Mouse (Mus musculus) activated CD4-positive, CD25-positive, alpha-beta regulatory T cell (primary cell): Measurements from ENCODE around the gene Armc6. TPM values are rescaled to one million over a fixed set of nuclear protein-coding genes. Genes with fewer than 3 reads are reported as not detected.

Experiments used
- polyA plus RNA-seq, 2 experiments: library from polyadenylated mRNA; unstranded; fragments of 100-300 nt; shearing (Covaris generic); gene quantifications; one replicate each; pipeline ENCODE4 v1.2.1; 2017

Armc6 gene
- polyA plus RNA-seq, result 10 to 100 TPM; 10.4 to 12.5 TPM

DNA sequence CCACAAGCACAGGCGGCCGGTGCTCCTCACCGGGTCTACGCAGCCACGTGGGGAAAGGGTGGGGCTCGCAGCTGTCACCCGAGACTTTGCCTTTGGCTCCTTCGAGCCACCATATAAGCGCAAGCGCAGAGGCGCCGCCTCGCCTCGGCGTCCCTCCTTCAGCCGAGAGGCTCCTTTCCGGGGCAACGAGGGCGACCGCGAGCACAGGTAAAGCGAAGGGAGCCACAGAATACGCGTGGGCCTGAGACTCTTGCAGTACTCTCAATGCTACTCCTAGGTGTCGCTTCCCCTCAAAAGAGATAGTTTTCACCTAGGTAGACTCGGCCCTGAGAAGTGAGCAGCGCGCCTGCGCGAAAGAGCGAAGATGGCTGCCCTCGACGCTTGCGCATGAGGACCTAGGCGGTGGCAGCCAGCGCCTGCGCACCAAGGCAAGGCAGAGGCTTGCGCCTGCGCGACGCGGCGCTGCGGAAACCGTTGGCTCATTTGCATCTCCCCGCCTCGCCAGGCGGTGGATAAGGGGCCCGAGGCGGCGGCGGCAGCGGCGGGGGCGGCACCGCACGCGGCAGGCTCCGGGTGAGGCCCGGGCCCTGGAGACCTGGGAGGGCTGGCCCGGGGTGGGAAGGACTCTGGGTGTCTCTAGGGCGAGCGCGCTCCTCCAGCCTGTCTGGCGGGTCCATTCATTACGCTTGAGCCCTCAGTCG, at the start of gene Armc6, which contains the start of gene Sugp2:
Gene Armc6 (minus strand): TSS at position 387 of the 701 bp plus-strand sequence.
Gene Sugp2 (plus strand): TSS at position 147 of the 701 bp plus-strand sequence.

DNA sequence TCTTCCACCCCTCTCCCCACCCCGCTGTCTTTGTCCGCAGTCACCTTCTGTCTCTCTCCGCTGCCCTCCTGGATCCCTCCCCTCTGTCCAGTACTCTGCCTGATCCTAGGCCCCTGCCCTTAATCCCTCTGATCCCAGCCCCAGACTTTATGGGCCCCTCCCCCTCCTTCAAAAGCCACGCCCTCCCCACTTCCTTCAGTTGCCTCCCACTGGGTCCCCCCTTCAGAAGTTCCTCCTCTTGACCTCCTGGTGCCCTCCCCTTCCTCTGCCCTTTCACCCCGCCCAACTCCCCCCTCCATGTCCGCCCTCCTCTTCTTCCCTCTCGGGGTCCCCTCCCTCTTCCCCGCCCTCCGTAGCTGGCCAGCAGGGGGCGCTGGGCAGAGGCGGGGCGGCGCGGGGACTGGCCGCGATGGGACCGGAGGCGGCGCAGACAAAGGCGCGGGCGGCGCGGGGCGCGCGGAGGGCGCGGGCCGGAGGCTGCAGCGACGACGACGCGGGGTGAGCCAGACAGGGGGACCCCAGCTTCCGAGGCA, 48.4 kb upstream of the Armc6 start, which contains the start of gene Homer3:
Gene Homer3 (plus strand): TSS at position 225 of the 533 bp plus-strand sequence.

DNA sequence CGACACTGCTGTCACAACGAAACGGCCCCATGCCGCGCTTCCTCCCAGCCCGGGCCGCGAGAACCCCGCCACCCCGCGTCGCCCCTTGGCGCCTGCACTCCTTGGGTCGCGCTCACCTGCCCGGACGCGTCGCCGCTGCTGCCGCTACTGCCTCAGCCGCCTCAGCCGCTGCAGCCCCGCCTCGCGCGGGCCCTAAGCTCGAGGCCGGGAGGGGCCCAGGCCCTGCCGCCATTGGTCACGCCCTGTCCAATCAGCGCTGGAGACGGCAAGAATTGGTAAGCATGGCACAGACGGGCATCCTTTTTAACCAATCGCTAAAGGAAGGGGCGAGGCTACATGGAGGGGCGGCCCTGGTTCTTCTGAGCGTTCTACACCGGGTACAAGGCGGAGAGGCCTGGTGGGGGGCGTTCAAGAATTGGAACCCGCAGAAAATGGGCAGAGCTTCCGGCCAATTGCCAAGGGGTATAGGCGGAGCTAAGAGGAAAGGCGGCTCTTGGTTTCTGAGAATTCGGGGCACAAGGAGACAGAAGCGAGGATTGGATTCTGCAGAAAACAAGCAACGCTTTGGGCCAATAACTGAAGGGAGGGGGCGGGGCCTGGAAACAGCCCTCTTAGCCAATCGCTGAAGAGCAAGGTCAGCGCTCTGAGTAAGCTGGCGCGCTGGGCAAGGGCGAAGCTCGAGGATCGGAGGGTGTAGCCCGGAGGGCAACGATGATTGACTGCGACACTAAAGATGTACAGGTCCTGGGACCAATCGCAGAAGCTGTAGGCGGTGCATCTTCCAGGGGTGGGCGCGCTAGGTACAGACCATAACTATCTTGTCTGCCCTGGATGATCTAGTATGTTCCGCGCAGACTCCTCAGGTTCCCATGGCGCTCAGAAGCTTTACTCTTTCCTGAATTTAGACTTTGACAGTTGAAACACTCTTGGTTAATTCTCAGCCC, 21.9 kb downstream of the Armc6 start, which contains the start of gene Slc25a42:
Gene Slc25a42 (minus strand): TSS at position 194 of the 944 bp plus-strand sequence.

DNA sequence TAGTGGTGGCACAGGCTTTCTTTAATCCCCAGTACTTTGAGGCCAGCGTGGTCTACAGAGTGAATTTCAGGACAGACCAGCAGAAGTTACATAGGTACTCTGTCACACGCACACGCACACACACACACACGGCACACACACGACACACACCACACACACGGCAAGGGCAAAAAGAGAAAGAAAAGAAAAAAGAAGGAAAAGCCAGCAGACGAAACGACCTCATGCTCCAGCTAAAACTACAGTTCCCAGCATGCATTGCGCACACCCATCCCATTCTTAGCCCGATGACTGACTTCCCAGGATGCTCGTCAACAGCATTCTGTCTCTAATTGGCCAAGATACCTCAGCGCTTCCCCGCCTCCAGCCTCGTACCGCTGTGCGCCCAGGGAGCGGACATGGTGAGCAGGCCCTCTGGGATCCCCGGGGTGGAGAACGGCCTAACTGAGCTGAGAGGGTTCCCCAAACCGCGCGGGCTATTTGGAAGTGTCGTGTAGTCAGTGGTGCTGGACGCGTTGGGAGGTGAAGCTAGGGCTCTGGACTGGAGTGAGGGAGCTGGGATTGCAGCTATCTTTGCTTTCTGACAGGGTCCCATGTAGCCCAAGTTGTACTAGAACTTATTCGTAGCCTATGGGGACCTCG, 62.1 kb downstream of the Armc6 start, which contains the start of gene Tmem161a:
Gene Tmem161a (plus strand): TSS at position 314 of the 639 bp plus-strand sequence.

Other genes with a start within 250 kb of the Armc6 start
- gene Gatad2a, start 238.1 kb downstream of the Armc6 start, polyA plus RNA-seq, result 100 to 1,000 TPM in 1 of 2 experiments, 10 to 100 TPM in 1; 90.0 to 122 TPM
- gene Mau2, start 191.7 kb downstream of the Armc6 start, polyA plus RNA-seq, result 10 to 100 TPM; 65.7 to 80.1 TPM
- gene Sugp1, start 191.7 kb downstream of the Armc6 start, polyA plus RNA-seq, result 10 to 100 TPM; 57.2 to 63.2 TPM
- gene Tm6sf2, start 161.5 kb downstream of the Armc6 start, polyA plus RNA-seq, result under 1 TPM in 1 of 2 experiments, not detected in 1; 0.30 TPM
- gene Hapln4, start 151.0 kb downstream of the Armc6 start, polyA plus RNA-seq, result not detected
- under 1 TPM in 1 of 2 experiments, not detected in 1; 0.10 TPM for gene Ncan, start 113.6 kb downstream of the Armc6 start, polyA plus RNA-seq
- 10 to 100 TPM; 38.4 to 61.7 TPM for gene Nr2c2ap, start 103.1 kb downstream of the Armc6 start, polyA plus RNA-seq
- 10 to 100 TPM; 25.1 to 31.2 TPM for gene Rfxank, start 95.3 kb downstream of the Armc6 start, polyA plus RNA-seq
- 10 to 100 TPM; 55.4 to 79.7 TPM for gene Borcs8, start 95.0 kb downstream of the Armc6 start, polyA plus RNA-seq
- 1 to 10 TPM in 1 of 2 experiments, under 1 TPM in 1; 0.81 to 1.1 TPM for gene Mef2b, start 94.8 kb downstream of the Armc6 start, polyA plus RNA-seq
- gene Tmem161a, start 62.1 kb downstream of the Armc6 start, polyA plus RNA-seq, result 10 to 100 TPM; 26.0 to 43.0 TPM
- gene Slc25a42, start 22.2 kb downstream of the Armc6 start, polyA plus RNA-seq, result 10 to 100 TPM in 1 of 2 experiments, 1 to 10 TPM in 1; 4.8 to 11.1 TPM
- gene Sugp2, start 240 bp downstream of the Armc6 start, polyA plus RNA-seq, result 10 to 100 TPM; 28.9 to 34.8 TPM
- 1 to 10 TPM; 2.9 to 5.7 TPM for gene Homer3, start 48.4 kb upstream of the Armc6 start, polyA plus RNA-seq
- gene Ddx49, start 68.0 kb upstream of the Armc6 start, polyA plus RNA-seq, result 10 to 100 TPM; 49.1 to 66.3 TPM
- 100 to 1,000 TPM; 346 to 377 TPM for gene Cope, start 68.1 kb upstream of the Armc6 start, polyA plus RNA-seq
- gene Cers1, start 81.3 kb upstream of the Armc6 start, polyA plus RNA-seq, result not detected
- under 1 TPM; 0.36 to 0.39 TPM for gene Gdf1, start 95.4 kb upstream of the Armc6 start, polyA plus RNA-seq
- gene Upf1, start 118.8 kb upstream of the Armc6 start, polyA plus RNA-seq, result 10 to 100 TPM; 55.4 to 75.0 TPM
- 1 to 10 TPM; 1.0 to 2.2 TPM for gene Comp, start 139.1 kb upstream of the Armc6 start, polyA plus RNA-seq
- gene Crtc1, start 205.1 kb upstream of the Armc6 start, polyA plus RNA-seq, result 10 to 100 TPM in 1 of 2 experiments, 1 to 10 TPM in 1; 9.8 to 11.8 TPM
- gene Klhl26, start 242.5 kb upstream of the Armc6 start, polyA plus RNA-seq, result 10 to 100 TPM; 10.3 to 17.8 TPM